Mouse (Mus musculus): Measurements from ENCODE around the gene Cdk4. TPM values are rescaled to one million over a fixed set of nuclear protein-coding genes. Genes with fewer than 3 reads are reported as not detected.
A peak's percentile ranks its signal among the peaks of the same experiment; 100 is the strongest.

Gene Cdk4
- polyA plus RNA-seq, 1 experiment from 2014 or later: 1,371 TPM

GRCm38 (mm10) chr10:127040569-127041214 is 22.6 kb upstream of the Cdk4 start:
- H3K9me3 ChIP-seq (ENCODE audit: control insufficient read depth, low read length): no peaks in the 10 kb centered on the region
- H3K4me3 ChIP-seq (ENCODE audit: low read depth, low read length): peak overlapping the region; percentile 71
- peak overlapping the region; percentile 81 for H3K4me2 ChIP-seq (ENCODE audit: low read depth, low read length)
- WGBS: 1% methylated on average over 20 of the region's 20 CpGs
- no peak for DNase-seq (ENCODE audit: low spot score)
- peaks cover 7% of the 10 kb centered on the region for H3K4me1 ChIP-seq (ENCODE audit: control insufficient read depth, insufficient read depth, low read length)
- peak overlapping the region; percentile 75 for H3K9ac ChIP-seq (ENCODE audit: low read depth, low read length)
- ATAC-seq (ENCODE audit: low read depth): peak; percentile 17; the same call in 1 of the 2 replicates
- H3K36me3 ChIP-seq (ENCODE audit: control insufficient read depth, insufficient read depth, low read length): peaks cover 6% of the 10 kb centered on the region; the same call in 1 of the 2 replicates
- peak overlapping the region; percentile 78 for H3K27ac ChIP-seq (replicated peaks; ENCODE audit: low read depth, low read length)
- H3K27me3 ChIP-seq (replicated peaks; ENCODE audit: control insufficient read depth, insufficient read depth, low read length): no peaks in the 10 kb centered on the region

- Histone ChIP-seq H3K36me3 (ENCODE audit: control insufficient read depth, insufficient read depth, low read length) (peaks cover 6% of the 10 kb centered on the region; the same call in 1 of the 2 replicates), H3K4me1 (ENCODE audit: control insufficient read depth, insufficient read depth, low read length) (peaks cover 7% of the 10 kb centered on the region), H3K9me3 (ENCODE audit: control insufficient read depth, low read length) (no peaks in the 10 kb centered on the region), H3K27ac (replicated peaks; ENCODE audit: low read depth, low read length) (peak within 1 kb of the TSS; percentile 78), H3K4me2 (ENCODE audit: low read depth, low read length) (peak within 1 kb of the TSS; percentile 81), H3K4me3 (ENCODE audit: low read depth, low read length) (peak within 1 kb of the TSS; percentile 71), H3K27me3 (replicated peaks; ENCODE audit: control insufficient read depth, insufficient read depth, low read length) (no peaks in the 10 kb centered on the region), H3K9ac (ENCODE audit: low read depth, low read length) (peak within 1 kb of the TSS; percentile 75)
- no peak for DNase-seq (ENCODE audit: low spot score)
- 0% methylated on average over 16 of the region's 28 CpGs for WGBS
- peak; percentile 64 for ATAC-seq (ENCODE audit: low read depth)
These were observed 22.0 kb upstream of the Cdk4 start, which contains the start of the genes Mettl1 and Eef1akmt3 for GRCm38 (mm10) chr10:127041274-127041766. Gene Mettl1, plus strand, starts transcription at chr10:127041414. Gene Eef1akmt3, minus strand, starts transcription at chr10:127041513.

- Histone ChIP-seq H3K9me3 (ENCODE audit: control insufficient read depth, low read length) (no peaks in the 10 kb centered on the region), H3K36me3 (ENCODE audit: control insufficient read depth, insufficient read depth, low read length) (peaks cover 6% of the 10 kb centered on the region; the same call in 1 of the 2 replicates), H3K4me1 (ENCODE audit: control insufficient read depth, insufficient read depth, low read length) (peaks cover 7% of the 10 kb centered on the region), H3K27me3 (replicated peaks; ENCODE audit: control insufficient read depth, insufficient read depth, low read length) (no peaks in the 10 kb centered on the region), H3K4me2 (ENCODE audit: low read depth, low read length) (peak overlapping the region; percentile 81), H3K4me3 (ENCODE audit: low read depth, low read length) (peak overlapping the region; percentile 71), H3K9ac (ENCODE audit: low read depth, low read length) (peak overlapping the region; percentile 75), H3K27ac (replicated peaks; ENCODE audit: low read depth, low read length) (peak overlapping the region; percentile 78)
- WGBS: under 1% methylated on average over 44 of the region's 44 CpGs
- peak; percentile 90 for ATAC-seq (ENCODE audit: low read depth)
- peak; percentile 94 for DNase-seq (ENCODE audit: low spot score)
These were observed 21.5 kb upstream of the Cdk4 start for GRCm38 (mm10) chr10:127041774-127042338.

- Histone ChIP-seq H3K9ac (ENCODE audit: low read depth, low read length) (peak overlapping the region; percentile 75), H3K4me2 (ENCODE audit: low read depth, low read length) (peak overlapping the region; percentile 81), H3K4me3 (ENCODE audit: low read depth, low read length) (peak overlapping the region; percentile 71), H3K27me3 (replicated peaks; ENCODE audit: control insufficient read depth, insufficient read depth, low read length) (peaks cover 2% of the 10 kb centered on the region; the same call in 1 of the 2 replicates), H3K27ac (replicated peaks; ENCODE audit: low read depth, low read length) (peak overlapping the region; percentile 78), H3K4me1 (ENCODE audit: control insufficient read depth, insufficient read depth, low read length) (peaks cover 7% of the 10 kb centered on the region), H3K9me3 (ENCODE audit: control insufficient read depth, low read length) (no peaks in the 10 kb centered on the region), H3K36me3 (ENCODE audit: control insufficient read depth, insufficient read depth, low read length) (peaks cover 6% of the 10 kb centered on the region; the same call in 1 of the 2 replicates)
- no peak for ATAC-seq (ENCODE audit: low read depth)
- no peak for DNase-seq (ENCODE audit: low spot score)
- WGBS: 14% methylated on average over 5 of the region's 5 CpGs
These were observed 20.7 kb upstream of the Cdk4 start for GRCm38 (mm10) chr10:127042468-127043115.

GRCm38 (mm10) chr10:127043187-127043586 is 20.1 kb upstream of the Cdk4 start:
- Histone ChIP-seq H3K4me1 (ENCODE audit: control insufficient read depth, insufficient read depth, low read length) (peaks cover 7% of the 10 kb centered on the region), H3K9ac (ENCODE audit: low read depth, low read length) (no peak overlapping the region), H3K36me3 (ENCODE audit: control insufficient read depth, insufficient read depth, low read length) (peaks cover 6% of the 10 kb centered on the region; the same call in 1 of the 2 replicates), H3K27ac (replicated peaks; ENCODE audit: low read depth, low read length) (no peak overlapping the region), H3K4me2 (ENCODE audit: low read depth, low read length) (peak overlapping the region; percentile 81; the same call in 1 of the 2 replicates), H3K27me3 (replicated peaks; ENCODE audit: control insufficient read depth, insufficient read depth, low read length) (peaks cover 8% of the 10 kb centered on the region), H3K4me3 (ENCODE audit: low read depth, low read length) (no peak overlapping the region), H3K9me3 (ENCODE audit: control insufficient read depth, low read length) (no peaks in the 10 kb centered on the region)
- no peak for ATAC-seq (ENCODE audit: low read depth)
- 78% methylated on average over 5 of the region's 6 CpGs for WGBS
- no peak for DNase-seq (ENCODE audit: low spot score)

GRCm38 (mm10) chr10:127047954-127048353 is 15.4 kb upstream of the Cdk4 start, which contains the start of gene Cyp27b1:
Gene Cyp27b1, plus strand, starts transcription at chr10:127048250.
- peaks cover 6% of the 10 kb centered on the region; the same call in 1 of the 2 replicates for H3K36me3 ChIP-seq (ENCODE audit: control insufficient read depth, insufficient read depth, low read length)
- H3K27me3 ChIP-seq (replicated peaks; ENCODE audit: control insufficient read depth, insufficient read depth, low read length): peaks cover 50% of the 10 kb centered on the region
- WGBS: 17% methylated on average over 5 of the region's 5 CpGs
- no peaks in the 10 kb centered on the region for H3K9me3 ChIP-seq (ENCODE audit: control insufficient read depth, low read length)
- H3K27ac ChIP-seq (replicated peaks; ENCODE audit: low read depth, low read length): no peak within 1 kb of the TSS
- DNase-seq (ENCODE audit: low spot score) (no peak), ATAC-seq (ENCODE audit: low read depth) (no peak)
- peak within 1 kb of the TSS; percentile 15 for H3K4me3 ChIP-seq (ENCODE audit: low read depth, low read length)
- H3K4me2 ChIP-seq (ENCODE audit: low read depth, low read length): peak within 1 kb of the TSS; percentile 28
- no peak within 1 kb of the TSS for H3K9ac ChIP-seq (ENCODE audit: low read depth, low read length)
- H3K4me1 ChIP-seq (ENCODE audit: control insufficient read depth, insufficient read depth, low read length): peaks cover 1% of the 10 kb centered on the region; the same call in 1 of the 2 replicates

GRCm38 (mm10) chr10:127048608-127049394 is 14.5 kb upstream of the Cdk4 start:
- ATAC-seq (ENCODE audit: low read depth): 0 out of 2 replicates have a peak, but pooled peaks have one; percentile 8
- H3K27me3 ChIP-seq (replicated peaks; ENCODE audit: control insufficient read depth, insufficient read depth, low read length): peaks cover 50% of the 10 kb centered on the region
- H3K9me3 ChIP-seq (ENCODE audit: control insufficient read depth, low read length): no peaks in the 10 kb centered on the region
- WGBS: 3% methylated on average over 35 of the region's 35 CpGs
- peaks cover 6% of the 10 kb centered on the region; the same call in 1 of the 2 replicates for H3K36me3 ChIP-seq (ENCODE audit: control insufficient read depth, insufficient read depth, low read length)
- H3K4me1 ChIP-seq (ENCODE audit: control insufficient read depth, insufficient read depth, low read length): no peaks in the 10 kb centered on the region
- peak overlapping the region; percentile 28 for H3K4me2 ChIP-seq (ENCODE audit: low read depth, low read length)
- H3K4me3 ChIP-seq (ENCODE audit: low read depth, low read length): peak overlapping the region; percentile 15
- H3K9ac ChIP-seq (ENCODE audit: low read depth, low read length): no peak overlapping the region
- no peak for DNase-seq (ENCODE audit: low spot score)
- H3K27ac ChIP-seq (replicated peaks; ENCODE audit: low read depth, low read length): no peak overlapping the region

Measured in embryonic facial prominence, embryonic 14.5 days (tissue).